Mouse (Mus musculus) cerebellum, adult (tissue): ENCODE measurements around the gene Olfr1053.
"Not testable (repeated sequence)": the region's sequence is repeated elsewhere in the genome, so short reads cannot be mapped to it uniquely, and the experiment has no call there.

Experiments
- ATAC-seq: cut with Nextera tagmentation; 2 replicates; pipeline ENCODE4 v1.9.2; 2017; ENCODE audit warnings: mild to moderate bottlenecking, moderate library complexity, mixed read lengths; ENCODE audit not compliant: insufficient number of reproducible peaks, low FRiP score, low TSS enrichment

Gene Olfr1053

DNA sequence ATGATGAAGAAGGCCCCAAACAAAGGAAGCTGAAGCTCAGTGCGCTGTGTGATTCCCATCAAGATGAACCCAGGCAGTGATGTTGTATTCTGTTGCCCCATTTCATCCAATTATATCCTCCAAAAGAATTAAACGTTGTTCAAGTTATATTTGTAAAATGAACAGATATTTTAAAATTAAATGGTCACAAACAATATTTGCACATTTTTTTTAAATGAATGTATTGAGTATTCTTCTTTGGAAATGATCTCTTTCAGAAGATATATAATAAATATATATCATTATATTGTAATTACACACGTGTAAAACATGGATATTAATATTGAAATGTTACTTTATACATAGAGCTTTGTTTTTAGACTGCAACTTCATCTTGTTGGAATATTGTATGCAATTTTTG lies at the start of gene Olfr1053:
TSS of gene Olfr1053 (minus strand) at position 101 of the 400 bp plus-strand sequence.
- no peak for ATAC-seq

DNA sequence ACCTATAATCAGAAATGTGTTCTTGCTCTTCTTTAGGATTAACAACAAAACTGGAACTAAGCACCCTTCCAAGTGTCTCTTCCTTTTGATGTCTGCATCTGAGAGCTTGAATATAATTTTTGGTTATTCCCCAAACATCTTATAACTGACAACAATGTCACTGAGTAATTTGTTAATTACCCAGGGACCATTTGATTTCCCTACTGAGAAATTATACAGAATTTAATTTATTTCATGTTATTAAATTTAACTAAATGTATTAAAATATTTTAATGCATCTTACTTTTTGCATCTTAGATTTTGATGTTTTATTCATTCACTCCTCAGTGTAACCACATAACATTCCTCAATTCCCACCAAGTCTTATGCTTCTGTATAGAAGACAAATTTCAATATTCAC lies 47.3 kb upstream of the Olfr1053 start, which contains the start of gene Olfr1056:
TSS of gene Olfr1056 (minus strand) at position 101 of the 400 bp plus-strand sequence.
- ATAC-seq = no peak

DNA sequence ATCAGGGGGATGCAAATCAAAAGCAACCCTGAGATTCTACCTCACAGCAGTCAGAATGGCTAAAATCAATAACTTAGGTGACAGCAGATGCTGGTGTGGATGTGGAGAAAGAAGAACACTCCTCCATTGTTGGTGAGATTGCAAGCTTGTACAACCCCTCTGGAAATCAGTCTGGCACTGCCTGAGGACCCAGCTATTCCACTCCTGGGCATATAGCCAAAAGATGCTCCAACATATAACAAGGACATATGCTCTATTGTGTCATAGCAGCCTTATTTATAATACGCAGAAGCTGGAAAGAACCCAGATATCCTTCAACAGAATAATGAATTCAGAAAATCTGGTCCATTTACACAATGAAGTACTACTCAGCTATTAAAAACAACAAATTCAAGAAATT lies 36.7 kb upstream of the Olfr1053 start:
- not testable (repeated sequence) for ATAC-seq

DNA sequence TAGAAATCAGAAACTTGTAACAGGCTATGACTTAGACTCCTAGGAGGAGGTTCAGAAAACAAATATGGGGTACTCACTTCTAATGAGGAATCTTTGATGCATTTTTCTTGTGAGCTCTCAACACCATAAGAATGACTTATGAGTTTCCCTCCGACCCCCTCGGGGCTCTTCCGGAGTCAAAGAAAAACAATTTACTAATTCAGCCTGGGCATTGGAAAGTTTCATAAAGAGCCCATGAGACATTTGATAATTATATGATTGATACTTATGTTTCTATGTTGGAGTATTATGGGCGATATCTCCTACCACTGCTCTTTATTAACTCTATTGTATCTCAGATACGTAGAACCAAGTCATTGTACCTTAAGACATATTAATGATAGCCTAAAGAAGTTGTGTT lies 35.1 kb upstream of the Olfr1053 start, which contains the start of gene Olfr1055:
TSS of gene Olfr1055 (minus strand) at position 101 of the 400 bp plus-strand sequence.
- no peak for ATAC-seq

DNA sequence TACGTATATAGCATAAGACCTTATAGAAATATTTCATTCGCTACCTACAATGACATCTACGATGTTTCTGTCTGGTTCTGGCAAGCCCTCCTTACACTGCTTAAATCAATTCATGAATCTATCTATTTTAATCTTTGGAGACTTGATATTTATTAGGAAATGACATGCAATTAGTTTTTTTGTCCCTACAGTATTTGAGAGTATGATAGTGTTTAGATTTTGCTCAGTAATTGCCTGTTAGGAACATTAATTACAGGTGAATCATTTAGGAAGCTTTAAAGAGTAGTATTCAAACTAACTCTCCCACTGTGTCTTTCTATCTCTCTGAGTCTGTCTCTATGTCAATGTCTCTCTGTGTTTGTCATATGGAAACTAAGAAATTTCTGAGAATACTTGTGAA lies 20.2 kb upstream of the Olfr1053 start, which contains the start of gene Olfr1054:
TSS of gene Olfr1054 (minus strand) at position 101 of the 400 bp plus-strand sequence.
- ATAC-seq = no peak

DNA sequence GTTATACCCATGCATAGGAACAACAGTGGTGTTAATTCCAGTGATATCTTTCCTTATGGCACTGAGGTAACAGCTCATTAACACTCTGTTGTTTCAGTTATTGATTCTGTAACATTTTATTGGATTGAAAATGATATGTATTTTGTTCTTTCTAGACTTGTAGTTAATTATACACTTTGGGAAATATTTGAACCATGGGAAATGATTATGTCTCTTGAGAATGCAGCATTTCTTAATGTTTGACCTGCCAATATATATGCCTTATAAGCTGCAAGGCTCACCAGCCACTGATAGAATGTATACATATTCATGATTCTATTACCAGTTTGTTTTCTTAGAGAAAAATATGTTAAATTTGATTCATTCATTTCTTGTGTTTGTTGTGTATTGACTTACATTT lies 22.9 kb downstream of the Olfr1053 start, which contains the start of gene Olfr1052:
TSS of gene Olfr1052 (plus strand) at position 301 of the 400 bp plus-strand sequence.
- no peak for ATAC-seq

DNA sequence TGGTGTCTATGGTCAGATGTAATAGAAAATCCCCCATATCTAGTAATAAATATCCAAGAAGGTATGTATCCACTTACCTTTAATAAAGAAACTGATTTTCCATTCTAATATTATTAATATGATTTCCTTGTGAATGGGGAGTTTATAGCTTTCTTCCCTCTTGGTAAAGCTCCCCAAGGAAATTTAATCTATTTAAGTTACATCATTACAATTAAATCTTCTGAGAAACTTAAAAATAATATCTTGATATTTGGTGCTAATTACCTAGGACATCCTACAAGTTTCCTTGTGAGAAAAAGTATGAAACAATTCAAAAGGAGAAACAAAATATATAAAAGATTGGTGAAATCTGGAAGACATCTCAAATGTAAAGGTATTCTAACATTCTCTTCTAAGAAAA lies 36.1 kb downstream of the Olfr1053 start, which contains the start of gene Olfr1051:
TSS of gene Olfr1051 (minus strand) at position 101 of the 400 bp plus-strand sequence.
- ATAC-seq = not testable (repeated sequence)
